Mouse (Mus musculus) induced T-regulatory cell, adult 2 months (primary cell): ENCODE results near the gene Olfr985.

ENCODE experiments used
- DNase-seq: peaks from one replicate; pipeline ENCODE4 v3.0.0-alpha.2; 2012; ENCODE audit warnings: low read depth

Gene Olfr985

GRCm38 (mm10) chr9:40130084-40130483 is at the start of gene Olfr985:
Gene Olfr985 (minus strand): TSS chr9:40130184.
- no peak for DNase-seq

- no peak for DNase-seq
Observed at GRCm38 (mm10) chr9:40177017-40177416, 47.0 kb upstream of the Olfr985 start.

GRCm38 (mm10) chr9:40166446-40166845 is 36.5 kb upstream of the Olfr985 start:
- DNase-seq = no peak

GRCm38 (mm10) chr9:40155118-40155644 is 25.2 kb upstream of the Olfr985 start:
- DNase-seq = no peak

GRCm38 (mm10) chr9:40141544-40141943 is 11.6 kb upstream of the Olfr985 start:
- no peak for DNase-seq

GRCm38 (mm10) chr9:40139484-40139883 is 9.5 kb upstream of the Olfr985 start:
- DNase-seq = no peak

- DNase-seq = no peak
Observed at GRCm38 (mm10) chr9:40136987-40137688, 7.2 kb upstream of the Olfr985 start.

- no peak for DNase-seq
Observed at GRCm38 (mm10) chr9:40130556-40130955, 572 bp upstream of the Olfr985 start.

GRCm38 (mm10) chr9:40117287-40117659 is 12.7 kb downstream of the Olfr985 start:
- DNase-seq = no peak

- DNase-seq = no peak
Observed at GRCm38 (mm10) chr9:40116645-40117286, 13.2 kb downstream of the Olfr985 start.

GRCm38 (mm10) chr9:40114106-40114505 is 15.9 kb downstream of the Olfr985 start, which contains the start of gene Olfr984:
Gene Olfr984 (minus strand): TSS chr9:40114206.
- no peak for DNase-seq

GRCm38 (mm10) chr9:40094769-40095168 is 35.2 kb downstream of the Olfr985 start:
- DNase-seq = no peak

- DNase-seq = no peak
Observed at GRCm38 (mm10) chr9:40093495-40093894, 36.5 kb downstream of the Olfr985 start, which contains the start of gene Olfr983. Gene Olfr983 (minus strand): TSS chr9:40093595.
